Mouse (Mus musculus): ENCODE data around the gene Pex11g. TPM values are rescaled to one million over a fixed set of nuclear protein-coding genes. Genes with fewer than 3 reads are reported as not detected.
A peak's percentile ranks its signal among the peaks of the same experiment; 100 is the strongest.

Gene Pex11g
- polyA plus RNA-seq, 2 experiments = 2.5 to 3.5 TPM

GRCm38 (mm10) chr8:3411085-3411484 lies 56.4 kb downstream of the Pex11g start:
- DNase-seq (ENCODE audit: low read depth in 3 of 3, low spot score in 3 of 3) (peak; percentile 55 to 62 (median 58)), ATAC-seq (ENCODE audit: insufficient read depth) (peak; percentile 47)
- H3K4me3 ChIP-seq (ENCODE audit: insufficient read depth in 1 of 2, low read depth in 2 of 2, low read length in 2 of 2) = no peak overlapping the region
- no peak for TF ChIP-seq CTCF (IDR thresholded peaks at IDR 0.05; ENCODE audit: low read depth)
- TF ChIP-seq EP300 (IDR thresholded peaks at IDR 0.05; ENCODE audit: low read depth) = peak; percentile 67
- H3K9ac ChIP-seq (replicated peaks) = no peak overlapping the region; the same call in 1 of the 2 replicates
- no peaks in the 10 kb centered on the region for H3K27me3 ChIP-seq (ENCODE audit: control insufficient read depth, insufficient read depth, low read length)
- H3K36me3 ChIP-seq (replicated peaks; ENCODE audit: control insufficient read depth, insufficient read depth, low read depth) = no peaks in the 10 kb centered on the region
- H3K27ac ChIP-seq = peak overlapping the region; percentile 48; the same call in 1 of the 2 replicates
- H3K4me1 ChIP-seq (replicated peaks; ENCODE audit: control insufficient read depth in 2 of 2, insufficient read depth in 2 of 2, low read length in 1 of 2) = peaks cover 40 to 67% of the 10 kb centered on the region in 2 experiments
- no peaks in the 10 kb centered on the region for H3K9me3 ChIP-seq (ENCODE audit: control insufficient read depth, low read length)
- WGBS (ENCODE audit: insufficient replicate concordance) = 26% methylated on average over 2 of the region's 2 CpGs
- peak overlapping the region; percentile 34; the same call in 1 of the 2 replicates for H3K4me2 ChIP-seq (ENCODE audit: low read depth)

- peak; percentile 56 for ATAC-seq (ENCODE audit: insufficient read depth)
- 33% methylated on average over 3 of the region's 3 CpGs for WGBS (ENCODE audit: insufficient replicate concordance)
- TF ChIP-seq CTCF (IDR thresholded peaks at IDR 0.05; ENCODE audit: low read depth) (no peak), EP300 (IDR thresholded peaks at IDR 0.05; ENCODE audit: low read depth) (peak; percentile 49; the same call in 1 of the 2 replicates)
- Histone ChIP-seq H3K9ac (replicated peaks) (no peak overlapping the region), H3K4me3 (ENCODE audit: insufficient read depth in 1 of 2, low read depth in 2 of 2, low read length in 2 of 2) (no peak overlapping the region), H3K36me3 (replicated peaks; ENCODE audit: control insufficient read depth, insufficient read depth, low read depth) (no peaks in the 10 kb centered on the region), H3K4me2 (ENCODE audit: low read depth) (peak overlapping the region; percentile 8; the same call in 1 of the 2 replicates), H3K27me3 (ENCODE audit: control insufficient read depth, insufficient read depth, low read length) (no peaks in the 10 kb centered on the region), H3K4me1 (replicated peaks; ENCODE audit: control insufficient read depth in 2 of 2, insufficient read depth in 2 of 2, low read length in 1 of 2) (peaks cover 26 to 43% of the 10 kb centered on the region in 2 experiments), H3K9me3 (ENCODE audit: control insufficient read depth, low read length) (no peaks in the 10 kb centered on the region), H3K27ac (no peak overlapping the region)
- DNase-seq (ENCODE audit: low read depth in 3 of 3, low spot score in 3 of 3) = no peak
These were observed 60.1 kb downstream of the Pex11g start for GRCm38 (mm10) chr8:3407417-3407816.

Other genes with a start within 250 kb of the Pex11g start
- gene Insr, start 188.1 kb downstream of the Pex11g start, polyA plus RNA-seq (2012; rRNA removed) = 3.9 and 4.4 TPM in 2 replicates
- gene Insr, start 188.1 kb downstream of the Pex11g start, polyA plus RNA-seq (2014; fragmentation: Nextera tagmentation; extraction: Ambion mirVana) = 9.2 and 12.5 TPM in 2 replicates
- gene A430078G23Rik, start 114.3 kb downstream of the Pex11g start, polyA plus RNA-seq (2012; rRNA removed) = 0.31 and 0.33 TPM in 2 replicates
- 0.36 and 0.85 TPM in 2 replicates for gene A430078G23Rik, start 114.3 kb downstream of the Pex11g start, polyA plus RNA-seq (2014; fragmentation: Nextera tagmentation; extraction: Ambion mirVana)
- gene Arhgef18, start 74.7 kb downstream of the Pex11g start, polyA plus RNA-seq (2012; rRNA removed) = 3.4 and 3.6 TPM in 2 replicates
- gene Arhgef18, start 74.7 kb downstream of the Pex11g start, polyA plus RNA-seq (2014; fragmentation: Nextera tagmentation; extraction: Ambion mirVana) = 2.0 and 2.5 TPM in 2 replicates
- gene Tex45, start 3.2 kb upstream of the Pex11g start, polyA plus RNA-seq (2012; rRNA removed) = 0.05 TPM in 1 of 2 replicates, not detected in the other
- 0.10 TPM in 1 of 2 replicates, not detected in the other for gene Tex45, start 3.2 kb upstream of the Pex11g start, polyA plus RNA-seq (2014; fragmentation: Nextera tagmentation; extraction: Ambion mirVana)
- 4.8 and 6.8 TPM in 2 replicates for gene Zfp358, start 25.5 kb upstream of the Pex11g start, polyA plus RNA-seq (2012; rRNA removed)
- 1.7 and 2.0 TPM in 2 replicates for gene Zfp358, start 25.5 kb upstream of the Pex11g start, polyA plus RNA-seq (2014; fragmentation: Nextera tagmentation; extraction: Ambion mirVana)
- gene Mcoln1, start 32.8 kb upstream of the Pex11g start, polyA plus RNA-seq (2012; rRNA removed) = 26.1 and 31.6 TPM in 2 replicates
- gene Mcoln1, start 32.8 kb upstream of the Pex11g start, polyA plus RNA-seq (2014; fragmentation: Nextera tagmentation; extraction: Ambion mirVana) = 12.6 and 13.8 TPM in 2 replicates
- gene Pnpla6, start 47.7 kb upstream of the Pex11g start, polyA plus RNA-seq (2012; rRNA removed) = 12.1 and 14.2 TPM in 2 replicates
- 6.5 and 9.6 TPM in 2 replicates for gene Pnpla6, start 47.7 kb upstream of the Pex11g start, polyA plus RNA-seq (2014; fragmentation: Nextera tagmentation; extraction: Ambion mirVana)
- 2.7 and 3.0 TPM in 2 replicates for gene C330021F23Rik, start 100.3 kb upstream of the Pex11g start, polyA plus RNA-seq (2012; rRNA removed)
- gene C330021F23Rik, start 100.3 kb upstream of the Pex11g start, polyA plus RNA-seq (2014; fragmentation: Nextera tagmentation; extraction: Ambion mirVana) = 2.5 and 4.0 TPM in 2 replicates
- gene Camsap3, start 119.6 kb upstream of the Pex11g start, polyA plus RNA-seq (2012; rRNA removed) = 1.8 and 2.2 TPM in 2 replicates
- gene Camsap3, start 119.6 kb upstream of the Pex11g start, polyA plus RNA-seq (2014; fragmentation: Nextera tagmentation; extraction: Ambion mirVana) = 1.6 and 1.7 TPM in 2 replicates
- gene Xab2, start 153.6 kb upstream of the Pex11g start, polyA plus RNA-seq (2012; rRNA removed) = 24.1 and 27.1 TPM in 2 replicates
- 22.2 and 25.9 TPM in 2 replicates for gene Xab2, start 153.6 kb upstream of the Pex11g start, polyA plus RNA-seq (2014; fragmentation: Nextera tagmentation; extraction: Ambion mirVana)
- gene Pet100, start 153.9 kb upstream of the Pex11g start, polyA plus RNA-seq (2012; rRNA removed) = 7.9 and 32.5 TPM in 2 replicates
- gene Pet100, start 153.9 kb upstream of the Pex11g start, polyA plus RNA-seq (2014; fragmentation: Nextera tagmentation; extraction: Ambion mirVana) = 113 and 117 TPM in 2 replicates
- not detected in 2 replicates for gene Pcp2, start 157.9 kb upstream of the Pex11g start, polyA plus RNA-seq (2012; rRNA removed)
- 0.19 TPM in 1 of 2 replicates, not detected in the other for gene Pcp2, start 157.9 kb upstream of the Pex11g start, polyA plus RNA-seq (2014; fragmentation: Nextera tagmentation; extraction: Ambion mirVana)
- 55.5 and 61.7 TPM in 2 replicates for gene Stxbp2, start 163.3 kb upstream of the Pex11g start, polyA plus RNA-seq (2012; rRNA removed)
- gene Stxbp2, start 163.3 kb upstream of the Pex11g start, polyA plus RNA-seq (2014; fragmentation: Nextera tagmentation; extraction: Ambion mirVana) = 37.7 and 44.6 TPM in 2 replicates
- gene Retn, start 188.1 kb upstream of the Pex11g start, polyA plus RNA-seq (2012; rRNA removed) = not detected in 2 replicates
- not detected in 2 replicates for gene Retn, start 188.1 kb upstream of the Pex11g start, polyA plus RNA-seq (2014; fragmentation: Nextera tagmentation; extraction: Ambion mirVana)
- gene Mcemp1, start 198.1 kb upstream of the Pex11g start, polyA plus RNA-seq (2012; rRNA removed) = 1.4 and 1.9 TPM in 2 replicates
- 3.1 and 3.7 TPM in 2 replicates for gene Mcemp1, start 198.1 kb upstream of the Pex11g start, polyA plus RNA-seq (2014; fragmentation: Nextera tagmentation; extraction: Ambion mirVana)
- 0.90 and 1.4 TPM in 2 replicates for gene Fcor, start 204.7 kb upstream of the Pex11g start, polyA plus RNA-seq (2012; rRNA removed)
- 3.1 and 3.5 TPM in 2 replicates for gene Fcor, start 204.7 kb upstream of the Pex11g start, polyA plus RNA-seq (2014; fragmentation: Nextera tagmentation; extraction: Ambion mirVana)
- gene Trappc5, start 208.6 kb upstream of the Pex11g start, polyA plus RNA-seq (2012; rRNA removed) = 11.0 and 13.1 TPM in 2 replicates
- gene Trappc5, start 208.6 kb upstream of the Pex11g start, polyA plus RNA-seq (2014; fragmentation: Nextera tagmentation; extraction: Ambion mirVana) = 11.5 and 12.1 TPM in 2 replicates
- gene Fcer2a, start 226.5 kb upstream of the Pex11g start, polyA plus RNA-seq (2012; rRNA removed) = 0.01 TPM in 1 of 2 replicates, not detected in the other
- gene Fcer2a, start 226.5 kb upstream of the Pex11g start, polyA plus RNA-seq (2014; fragmentation: Nextera tagmentation; extraction: Ambion mirVana) = 0.05 TPM in 1 of 2 replicates, not detected in the other